ENCODE assay signal across 15 mouse cellular contexts in the genomic region with DNA sequence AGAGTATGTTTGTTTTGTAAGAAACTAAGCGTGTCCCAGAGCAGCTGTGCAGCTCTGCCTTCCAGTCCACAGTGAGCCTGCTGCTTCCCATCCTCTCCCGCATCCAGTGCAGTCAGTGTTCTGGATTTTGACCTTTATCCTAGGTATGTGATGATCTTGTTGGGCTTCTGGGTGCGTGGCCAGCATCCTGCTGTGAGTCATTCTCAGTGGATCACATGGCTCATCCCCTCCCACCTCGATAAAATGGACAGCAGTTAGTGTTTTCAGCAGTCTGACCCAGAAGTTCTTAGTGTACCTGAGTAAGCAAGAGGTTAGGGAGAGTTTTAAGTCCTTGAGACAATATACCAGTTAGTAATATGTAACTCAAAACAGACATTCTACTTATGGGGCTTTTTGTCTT. TPM values are rescaled to one million over a fixed set of nuclear protein-coding genes. Genes with fewer than 3 reads are reported as not detected.
DNase-seq lines count a peak whose midpoint lies in the region; ATAC-seq and TF ChIP-seq lines count a peak whose summit lies in the region.
"Had no signal": no experiment of that assay in that cellular context is flagged by ENCODE, and none has a peak within 500 bp of the region (broad histone marks: within the 10 kb centered on the region; RNA-seq: fewer than 3 reads in every experiment).

No protein-coding gene starts in this region.

- WGBS in heart, embryonic 10.5 days: 59% methylated on average over 4 of the region's 4 CpGs
- WGBS in liver, postnatal 0 days (ENCODE audit: insufficient replicate concordance): 64% methylated on average over 4 of the region's 4 CpGs
- WGBS in liver, embryonic 12.5 days (ENCODE audit: insufficient replicate concordance): 71% methylated on average over 4 of the region's 4 CpGs

- H3K27me3 ChIP-seq in heart, embryonic 10.5 days (ENCODE audit: insufficient read depth, poor library complexity, severe bottlenecking): no peaks in the 10 kb centered on the region
- H3K27me3 ChIP-seq in liver, postnatal 0 days (ENCODE audit: insufficient read depth, low read length): no peaks in the 10 kb centered on the region
- H3K27me3 ChIP-seq in liver, embryonic 12.5 days (replicated peaks): no peaks in the 10 kb centered on the region

- H3K36me3 ChIP-seq in heart, embryonic 10.5 days: no peaks in the 10 kb centered on the region
- H3K36me3 ChIP-seq in liver, postnatal 0 days (replicated peaks; ENCODE audit: insufficient read depth, low read length): no peaks in the 10 kb centered on the region
- H3K36me3 ChIP-seq in liver, embryonic 12.5 days: peaks cover 8% of the 10 kb centered on the region; the same call in 1 of the 2 replicates

- H3K4me1 ChIP-seq in heart, embryonic 10.5 days: peaks cover 36% of the 10 kb centered on the region
- H3K4me1 ChIP-seq in liver, postnatal 0 days (ENCODE audit: insufficient read depth): peaks cover 21% of the 10 kb centered on the region
- 0 out of 2 replicates have a peak, but pooled peaks cover 13% of the 10 kb centered on the region for H3K4me1 ChIP-seq in liver, embryonic 12.5 days

- DNase-seq in heart, adult 11 months: peak; percentile 90
- no peak for DNase-seq in heart, embryonic 10.5 days (ENCODE audit: low spot score)
- DNase-seq in liver, postnatal 0 days: no peak
- DNase-seq in NIH3T3 (ENCODE audit: low read depth): peak; percentile 68
- peak; percentile 22 to 56 for DNase-seq in kidney, postnatal 25 days
- no peak for DNase-seq in layer of hippocampus, adult 11-12 months (ENCODE audit: low spot score)
- no peak for DNase-seq in layer of hippocampus, postnatal 25 days (ENCODE audit: extremely low spot score in 1 of 2, low spot score in 1 of 2)
- DNase-seq: cerebellum, postnatal 36 days; gastrocnemius, postnatal 25 days; lung, adult 2 months; right cerebral cortex, postnatal 25 days; thymus, postnatal 36 days had no signal

- no peak for TF ChIP-seq CTCF in liver, postnatal 0 days (IDR thresholded peaks at IDR 0.05; ENCODE audit: low read depth)

- no peak overlapping the region for H3K4me3 ChIP-seq in heart, embryonic 10.5 days
- no peak overlapping the region for H3K4me3 ChIP-seq in liver, postnatal 0 days (ENCODE audit: low read depth, low read length)
- H3K4me3 ChIP-seq in liver, embryonic 12.5 days: no peak overlapping the region
- H3K4me3 ChIP-seq: limb, embryonic 10.5 days had no signal

- no peak overlapping the region for H3K9ac ChIP-seq in liver, postnatal 0 days (replicated peaks)
- H3K9ac ChIP-seq in liver, embryonic 12.5 days: no peak overlapping the region

- no peak overlapping the region for H3K4me2 ChIP-seq in liver, postnatal 0 days (ENCODE audit: low read depth, low read length)
- H3K4me2 ChIP-seq in liver, embryonic 12.5 days: no peak overlapping the region

- H3K9me3 ChIP-seq in heart, embryonic 10.5 days: no peaks in the 10 kb centered on the region
- H3K9me3 ChIP-seq in liver, postnatal 0 days (ENCODE audit: low read length): no peaks in the 10 kb centered on the region
- H3K9me3 ChIP-seq in liver, embryonic 12.5 days (replicated peaks): no peaks in the 10 kb centered on the region
- H3K9me3 ChIP-seq: limb, embryonic 10.5 days had no signal

- no peak overlapping the region for H3K27ac ChIP-seq in heart, embryonic 10.5 days
- no peak overlapping the region for H3K27ac ChIP-seq in liver, postnatal 0 days (ENCODE audit: low read depth)
- H3K27ac ChIP-seq in liver, embryonic 12.5 days: no peak overlapping the region
- H3K27ac ChIP-seq: limb, embryonic 10.5 days had no signal

- ATAC-seq in liver, postnatal 0 days: peak; percentile 89
- no peak for ATAC-seq in liver, embryonic 12.5 days
- ATAC-seq: inflammation-experienced regulatory T-cells, adult 6 months had no signal

- TF ChIP-seq EP300 in liver, postnatal 0 days (IDR thresholded peaks at IDR 0.05; ENCODE audit: low read depth): no peak

RNA-seq across cellular contexts. Expression of a gene that starts 36.4 kb away (rescaled TPM):
- 22.1 and 22.5 TPM in 2 replicates for polyA plus RNA-seq in heart, embryonic 10.5 days (2016; fragmentation: Nextera tagmentation; extraction: Ambion mirVana)
- 13.3 and 14.1 TPM in 2 replicates for polyA plus RNA-seq in liver, postnatal 0 days (2015; fragmentation: Nextera tagmentation; extraction: Ambion mirVana)
- polyA plus RNA-seq in liver, embryonic 12.5 days (2016; fragmentation: Nextera tagmentation; extraction: Ambion mirVana): 21.8 and 23.1 TPM in 2 replicates
- total RNA-seq in layer of hippocampus, postnatal 25 days (2021): 10 to 100 TPM; 15.5 to 20.9 TPM

Comparison
In these comparisons a context has a peak if more than half of its experiments do, and no peak if none do; other contexts are left out.
1. DNase-seq: peak in heart, adult 11 months (single experiment), NIH3T3 (single experiment) and kidney, postnatal 25 days (2 of 2); none in heart, embryonic 10.5 days (single experiment), liver, postnatal 0 days (single experiment), layer of hippocampus, adult 11-12 months (single experiment) and layer of hippocampus, postnatal 25 days (0 of 2).